Mouse (Mus musculus) megakaryocyte, embryonic 14.5 days (primary cell): ENCODE measurements around the gene Appl2.

Source experiments
- FLI1 ChIP-seq: IDR thresholded peaks from 2 replicates; pipeline ENCODE4 v1.6.1; 2012; ENCODE audit warnings: low read length, inconsistent platforms, mixed read lengths
- GATA1 ChIP-seq: IDR thresholded peaks from 3 replicates; pipeline ENCODE4 v1.6.1; 2012; ENCODE audit warnings: mixed read lengths, low read length, inconsistent platforms, borderline replicate concordance

DNA sequence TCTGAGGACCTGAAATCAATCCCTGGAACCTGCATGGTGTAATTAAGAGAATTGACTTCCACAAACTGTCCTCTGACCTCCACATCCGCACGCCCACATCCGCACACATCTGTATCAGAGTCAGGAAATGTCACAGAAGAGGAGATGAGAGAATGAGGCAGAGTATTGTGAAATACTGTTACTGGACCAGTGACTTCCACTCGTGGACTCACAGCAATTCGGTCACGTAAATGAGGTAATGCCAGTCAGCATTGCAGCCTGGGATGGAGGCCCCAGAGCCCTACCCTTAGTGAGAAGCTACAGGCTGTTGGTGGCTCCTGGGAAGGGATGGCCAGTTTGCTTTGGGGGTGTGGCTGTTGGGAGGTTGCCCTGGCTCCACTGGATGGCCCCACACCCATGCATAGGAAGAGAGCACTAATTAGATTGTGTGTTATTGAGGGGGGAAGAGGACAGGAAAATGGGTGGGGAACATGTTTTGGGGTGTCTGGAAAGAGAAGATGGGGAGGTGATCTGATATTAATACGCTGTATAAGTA lies 2.1 kb downstream of the Appl2 start:
- TF ChIP-seq GATA1 (no peak), FLI1 (no peak)
